Mouse (Mus musculus) gastrocnemius, postnatal 14 days (tissue): Measurements from ENCODE around the gene Zbtb44. TPM values are rescaled to one million over a fixed set of nuclear protein-coding genes. Genes with fewer than 3 reads are reported as not detected.

Experiments
- DNase-seq: peaks from one replicate; pipeline ENCODE4 v3.0.0; 2021; ENCODE audit warnings: mixed read lengths
- intact Hi-C: fragments of 180-260 bp; cut with DNase I; formaldehyde crosslinking; loops from one replicate; pipeline ENCODE4 v1.15.1; 2025; ENCODE audit warnings: low total_unique reads
- total RNA-seq, 2 experiments: library from RNA; stranded (reverse); gene quantifications; 2 replicates each; pipeline ENCODE4 v1.2.3; 2021

Gene Zbtb44
- total RNA-seq, 2 experiments from 2014 or later: 33.4 to 38.0 TPM

DNA sequence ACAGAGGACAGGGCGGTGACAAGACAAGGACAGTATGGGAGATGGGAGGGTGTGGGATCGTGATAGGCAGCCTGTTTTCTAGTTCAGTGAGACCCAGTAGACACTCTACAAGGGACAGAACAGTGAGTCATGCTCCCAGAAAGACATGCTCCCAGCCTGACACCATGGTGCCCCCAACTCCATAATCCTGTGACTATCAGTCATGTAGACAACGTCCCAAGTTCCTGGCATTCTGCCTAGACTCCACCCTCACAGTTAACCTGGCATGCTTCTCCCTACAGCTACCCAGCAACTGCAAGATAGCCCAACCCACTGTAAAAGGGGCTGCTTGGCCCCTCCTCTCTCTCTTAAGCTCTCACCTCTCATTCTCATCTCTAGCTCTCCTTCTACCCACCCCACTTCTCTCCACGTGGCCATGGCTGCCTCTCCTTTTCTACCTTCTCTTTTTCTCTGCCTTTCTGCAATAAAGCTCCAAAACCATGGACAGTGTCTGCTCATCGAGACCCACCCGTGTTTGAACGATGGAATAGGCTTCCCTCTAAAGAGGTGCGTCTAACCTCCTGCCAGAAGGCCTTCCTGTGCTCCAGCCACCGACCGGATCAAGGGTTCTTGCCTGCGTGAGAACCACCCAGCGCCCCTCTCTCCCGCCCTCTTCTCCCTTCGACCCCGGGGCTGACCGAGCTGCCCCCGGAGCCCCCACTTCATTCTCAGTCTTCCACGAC lies 61.8 kb downstream of the Zbtb44 start:
- intact Hi-C loops: no loop called here

DNA sequence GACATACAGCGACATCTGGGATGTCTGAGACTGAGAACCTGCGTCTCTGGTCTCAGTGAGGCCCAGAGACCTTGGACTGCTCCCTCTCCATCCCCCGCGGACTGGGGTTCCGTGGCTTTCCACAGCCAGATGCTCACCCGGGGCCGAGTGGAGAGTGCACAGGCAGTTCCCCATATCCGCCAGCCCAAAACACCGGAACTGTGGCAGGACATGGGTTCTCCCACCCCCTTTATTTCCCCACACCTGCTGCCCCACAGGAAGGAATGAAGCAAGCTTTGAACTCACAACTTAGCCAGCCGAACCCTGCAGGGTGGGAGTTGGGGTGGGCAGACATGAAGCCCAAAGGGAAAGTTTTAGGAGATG lies 62.4 kb downstream of the Zbtb44 start:
- DNase-seq: no peak
- intact Hi-C loops: no loop called here

More for the DNA sequence above, 61.8 kb downstream of the Zbtb44 start:
- DNase-seq: no peak

DNA sequence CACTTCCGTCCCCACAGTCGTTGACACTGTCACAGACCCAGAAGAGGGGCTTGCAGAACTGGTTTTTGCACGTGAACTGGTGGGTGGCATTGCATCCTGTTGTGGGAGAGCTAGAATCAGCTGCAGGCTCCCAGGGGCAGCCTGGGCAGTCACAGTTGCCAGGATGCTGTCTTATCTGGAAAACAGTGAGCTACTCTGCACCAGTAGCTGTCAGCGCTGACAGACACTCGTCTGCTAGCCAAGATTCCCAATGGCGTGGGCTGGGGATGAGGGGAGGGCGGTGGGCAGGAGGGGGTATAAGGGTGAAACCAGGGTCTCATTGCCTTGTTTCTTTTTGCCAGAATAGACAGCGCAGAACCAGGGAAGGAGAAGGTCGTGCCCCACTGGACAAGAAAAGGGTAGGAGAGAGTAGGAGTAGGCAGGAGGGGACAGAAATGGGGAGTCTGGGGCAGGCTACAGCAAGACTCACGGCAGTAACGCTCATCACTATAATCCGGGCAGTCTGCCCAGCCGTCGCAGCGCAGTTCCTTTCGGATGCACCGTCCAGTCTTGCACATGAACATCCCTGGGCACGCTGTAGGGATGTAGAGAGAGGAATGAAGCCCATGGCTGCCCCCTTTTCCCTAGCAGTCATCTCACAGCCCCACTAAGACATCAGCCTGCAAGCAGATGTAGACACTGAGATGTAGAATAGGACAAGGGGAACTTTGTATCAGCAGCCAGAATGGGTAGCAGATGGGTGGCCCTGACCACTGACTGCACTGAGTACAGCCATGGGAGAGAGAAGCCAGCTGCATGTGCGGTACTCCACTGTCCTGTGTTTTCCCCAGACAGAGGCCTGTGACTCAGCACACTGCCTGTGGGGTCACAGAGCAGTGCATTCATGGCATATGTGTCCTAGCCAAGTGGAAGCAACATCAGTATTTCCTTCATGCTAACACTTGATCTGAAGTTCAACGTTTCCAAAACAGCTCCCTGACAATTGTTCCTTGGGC lies 66.9 kb downstream of the Zbtb44 start:
- DNase-seq: no peak
- intact Hi-C loops: no loop called here

DNA sequence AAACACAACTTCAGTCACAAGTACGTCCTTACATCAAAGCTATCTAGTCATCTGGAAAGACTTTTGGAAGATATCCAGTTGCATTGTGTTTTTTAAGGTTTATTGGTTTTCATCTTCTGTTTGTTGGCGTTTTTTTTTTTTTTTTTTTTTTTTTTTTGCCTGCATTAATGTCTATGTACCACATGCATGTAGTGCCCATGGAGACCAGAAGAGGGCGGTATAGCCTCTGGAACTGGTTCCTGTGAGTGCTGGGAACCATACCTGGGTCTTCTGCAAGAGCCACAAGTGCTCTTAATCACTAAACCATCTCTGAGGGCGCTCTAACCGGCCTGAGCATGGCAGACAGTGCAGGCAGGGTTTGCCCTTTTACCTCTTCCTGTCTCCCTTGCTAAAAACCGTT lies 67.7 kb downstream of the Zbtb44 start:
- no peak for DNase-seq
- intact Hi-C loops: no loop called here

DNA sequence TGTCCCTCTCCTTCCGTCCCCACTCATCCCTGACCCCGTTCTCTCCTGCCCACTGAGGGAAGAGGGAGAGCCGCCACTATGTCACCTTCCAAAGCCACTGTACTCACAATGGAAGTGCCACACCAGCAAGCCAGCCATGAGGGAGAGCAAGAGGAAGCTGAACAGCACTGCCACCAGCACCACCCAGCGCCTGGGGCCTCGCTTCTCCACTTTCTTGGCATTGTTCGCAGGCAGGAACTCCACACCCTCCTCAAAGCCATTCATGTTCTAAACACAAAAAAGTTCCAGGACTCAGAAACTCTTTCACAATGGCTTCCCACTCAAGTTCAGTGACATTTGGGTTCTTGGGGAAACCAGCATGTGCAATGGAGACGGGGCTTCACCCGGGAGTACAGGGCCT lies 78.0 kb downstream of the Zbtb44 start:
- intact Hi-C loops: no loop called here
- no peak for DNase-seq

DNA sequence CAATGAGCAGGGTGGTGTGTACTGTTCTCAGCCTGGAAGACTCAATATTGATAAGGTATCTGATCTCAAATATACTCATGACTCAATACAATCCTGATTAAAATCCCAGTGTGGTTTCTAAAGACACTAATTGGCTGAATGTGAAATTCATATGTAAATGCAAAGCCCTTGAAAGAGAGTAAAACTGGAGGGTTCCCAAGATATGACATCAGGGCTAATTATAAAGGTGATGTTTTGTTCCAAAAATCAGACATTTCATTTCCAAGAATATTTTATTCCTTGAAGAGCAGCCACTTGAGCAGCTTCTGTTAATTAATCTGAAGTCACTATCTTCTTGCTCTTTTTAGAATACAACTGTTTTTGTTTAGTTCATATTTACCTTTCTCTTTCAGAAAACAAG lies 85.1 kb downstream of the Zbtb44 start:
- intact Hi-C loops: no loop called here
- DNase-seq: no peak

DNA sequence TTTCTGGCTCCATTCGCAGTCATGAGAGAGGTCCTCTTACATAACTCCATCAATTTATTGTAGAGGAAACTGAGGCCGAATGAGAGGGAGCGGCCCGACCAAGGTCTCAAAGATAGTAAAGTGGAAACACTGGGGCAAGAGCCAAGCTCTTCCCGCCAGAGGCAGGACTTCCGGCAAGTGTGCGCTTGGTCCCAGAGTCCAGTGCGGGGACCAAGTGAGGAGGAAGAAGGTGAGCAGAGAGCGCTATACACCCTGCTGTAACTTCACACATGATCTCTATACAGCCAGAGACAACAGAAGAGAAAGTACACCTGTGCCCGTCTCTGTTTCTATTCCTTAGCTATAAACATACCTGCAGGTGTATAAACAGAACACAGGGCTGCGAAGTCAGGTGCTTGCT lies 86.6 kb downstream of the Zbtb44 start:
- DNase-seq: no peak
- intact Hi-C loops: no loop called here

DNA sequence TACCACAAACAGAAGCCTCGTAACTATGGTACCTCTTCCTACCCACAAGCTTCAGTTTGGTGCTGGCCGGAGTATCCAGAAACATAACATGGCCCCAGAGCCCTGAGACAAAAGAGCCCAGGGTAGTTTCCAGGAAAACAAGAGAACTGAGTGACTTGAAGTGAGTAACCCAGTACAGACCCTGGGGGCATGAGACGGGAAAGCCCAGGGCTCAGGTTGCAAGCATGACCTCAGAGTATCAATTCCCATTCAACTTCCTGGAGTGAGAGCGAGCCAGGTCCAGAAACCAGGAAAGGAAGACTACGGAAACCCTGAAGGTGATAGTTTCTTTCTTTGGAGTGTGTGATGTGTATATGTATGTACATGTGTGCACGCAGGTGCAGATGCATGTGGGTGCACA lies 87.0 kb downstream of the Zbtb44 start:
- intact Hi-C loops: no loop called here

DNA sequence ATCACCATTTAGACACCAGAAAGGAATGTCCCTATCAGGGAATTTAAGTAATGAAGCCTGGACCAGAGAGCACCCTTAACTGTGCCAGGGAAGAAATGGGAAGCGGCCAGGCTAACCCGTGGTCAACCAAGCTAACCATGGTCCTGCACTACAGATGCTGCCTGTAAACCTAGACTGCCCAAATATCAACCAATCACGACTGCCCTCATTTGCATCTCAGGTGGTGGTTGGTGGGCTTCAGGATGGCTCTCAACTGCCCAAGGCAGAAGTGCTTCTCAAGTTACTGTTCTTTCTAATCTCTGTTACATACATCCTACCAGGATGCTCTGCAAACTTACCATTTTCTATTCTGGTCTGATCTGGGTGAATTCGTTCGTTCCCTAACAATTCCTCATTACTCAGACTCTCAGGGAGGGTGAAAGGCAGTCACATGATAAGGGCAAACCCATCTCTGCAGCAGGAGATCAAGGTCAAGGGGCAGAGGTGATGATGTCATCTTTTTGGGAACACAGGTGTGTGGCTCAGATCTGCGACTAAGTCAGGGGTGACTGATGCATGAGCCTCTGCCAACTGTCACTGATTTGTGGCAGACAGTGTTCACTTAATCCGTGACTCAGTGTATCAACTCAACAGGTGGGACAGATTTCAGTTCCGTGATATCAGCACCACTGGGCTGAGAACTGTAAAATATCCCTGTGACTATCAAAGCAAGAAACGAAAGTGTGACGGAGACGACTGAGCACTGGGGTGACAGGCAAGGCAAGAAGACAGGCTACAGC lies 88.3 kb downstream of the Zbtb44 start:
- intact Hi-C loops: no loop called here
- DNase-seq: no peak

More for the DNA sequence above, 87.0 kb downstream of the Zbtb44 start:
- no peak for DNase-seq

DNA sequence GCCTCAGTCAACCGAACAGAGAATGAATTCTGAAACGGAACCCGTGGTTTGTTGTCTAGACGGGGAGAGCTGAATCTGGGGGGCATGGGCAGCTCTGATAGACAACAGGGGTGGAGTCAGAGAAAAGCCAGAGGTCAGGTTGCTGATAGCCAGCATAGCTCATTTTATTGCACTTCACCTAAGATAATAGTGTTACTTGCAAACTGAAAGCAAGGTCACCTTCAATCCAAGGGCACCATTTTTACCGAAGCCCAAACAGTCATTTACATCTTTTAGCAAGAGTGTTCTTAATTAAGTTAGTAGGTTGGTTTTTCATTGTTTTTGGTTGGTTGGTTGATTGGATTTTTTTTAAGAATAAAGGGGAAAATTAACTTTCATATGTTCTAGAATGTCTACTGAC lies 89.0 kb downstream of the Zbtb44 start:
- intact Hi-C loops: no loop called here
- DNase-seq: no peak

DNA sequence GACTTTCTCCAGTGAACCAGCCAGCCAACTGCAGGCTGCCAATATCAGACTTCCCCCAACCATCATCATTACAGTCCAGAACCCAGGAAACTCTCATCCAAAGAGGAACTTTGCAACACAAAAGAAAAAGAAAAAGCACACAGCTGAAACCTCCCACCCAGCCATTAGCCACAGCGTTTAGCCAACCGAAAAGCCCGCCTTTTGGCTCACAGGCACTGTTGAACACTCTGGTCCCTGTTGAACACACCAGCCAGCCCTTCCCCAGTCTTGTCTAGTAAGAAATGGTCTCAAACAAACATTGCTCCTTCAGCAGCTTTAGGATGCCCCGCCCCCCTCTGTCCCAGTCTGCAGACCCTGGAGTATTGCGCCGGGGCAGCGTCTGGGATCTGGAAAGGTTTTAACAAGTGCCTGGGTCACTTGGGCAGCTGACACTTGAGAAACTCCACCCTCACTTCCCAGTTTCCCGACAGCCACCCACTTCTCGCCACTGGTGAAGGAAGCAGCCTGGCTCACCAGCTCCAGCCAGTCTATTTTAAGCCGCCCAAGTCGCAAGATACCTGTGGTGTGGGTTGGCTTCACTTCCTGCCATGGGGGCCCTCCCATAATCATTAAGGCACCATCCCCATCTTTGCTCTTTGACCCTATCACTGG lies 89.6 kb downstream of the Zbtb44 start:
- no peak for DNase-seq
- intact Hi-C loops: no loop called here

DNA sequence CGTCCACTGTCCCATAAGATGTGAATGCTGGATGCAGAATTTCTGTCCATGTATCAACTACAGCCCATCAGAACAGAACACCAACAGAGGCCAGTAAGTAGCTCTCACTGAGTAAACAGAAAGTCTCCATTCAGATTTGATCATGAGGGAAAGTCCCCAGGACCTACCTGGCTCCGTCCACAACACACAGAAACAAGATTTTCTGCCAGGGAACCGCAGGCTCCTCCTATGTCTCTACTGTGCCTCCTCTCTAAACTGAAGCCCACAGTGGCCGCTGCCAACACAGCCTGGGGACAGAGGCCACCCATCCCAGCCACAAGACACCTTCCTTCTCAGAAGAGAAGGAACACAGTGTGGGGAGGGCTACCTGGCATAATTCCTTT lies 90.1 kb downstream of the Zbtb44 start:
- no peak for DNase-seq
- intact Hi-C loops: no loop called here

DNA sequence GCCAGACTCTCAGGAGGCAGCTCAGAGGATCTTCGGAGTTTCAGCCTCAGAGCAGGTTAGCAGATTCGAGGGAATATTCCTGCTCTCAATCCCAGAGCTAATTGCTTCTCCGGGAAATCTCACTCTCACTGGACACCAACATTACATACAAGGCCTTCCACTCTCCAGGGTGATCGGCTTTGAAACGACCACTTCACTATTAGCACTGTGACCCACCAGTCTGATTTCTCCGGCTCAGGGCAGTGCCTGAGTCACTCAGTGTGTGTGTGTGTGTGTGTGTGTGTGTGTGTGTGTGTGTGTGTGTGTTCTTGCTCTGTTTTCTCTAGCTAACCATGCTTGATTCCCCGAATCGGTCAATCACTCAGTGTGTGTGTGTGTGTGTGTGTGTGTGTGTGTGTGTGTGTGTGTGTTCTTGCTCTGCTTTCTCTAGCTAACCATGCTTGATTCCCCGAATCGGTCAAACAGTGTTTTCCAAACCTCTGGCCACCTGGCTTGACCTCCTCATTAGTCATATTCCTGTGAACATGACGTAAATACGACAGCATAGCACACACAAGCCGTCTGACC lies 92.1 kb downstream of the Zbtb44 start:
- intact Hi-C loops: no loop called here
- no peak for DNase-seq

Other genes with a start within 250 kb of the Zbtb44 start
- 1 to 10 TPM; 3.9 to 5.8 TPM for gene Adamts15, start 108.2 kb upstream of the Zbtb44 start, total RNA-seq
- gene Adamts8, start 88.1 kb upstream of the Zbtb44 start, total RNA-seq: 1 to 10 TPM; 3.8 to 4.2 TPM
- gene St14, start 101.2 kb downstream of the Zbtb44 start, total RNA-seq: under 1 TPM; 0.16 to 0.35 TPM
- gene Aplp2, start 181.2 kb downstream of the Zbtb44 start, total RNA-seq: 100 to 1,000 TPM; 121 to 129 TPM
- 1 to 10 TPM; 2.6 to 2.9 TPM for gene Prdm10, start 249.9 kb downstream of the Zbtb44 start, total RNA-seq